Mouse (Mus musculus): Measurements from ENCODE around the gene Pak6. TPM values are rescaled to one million over a fixed set of nuclear protein-coding genes. Genes with fewer than 3 reads are reported as not detected.

Pak6 gene
- total and polyA plus RNA-seq, 3 experiments: 0.05 to 0.73 (median 0.42) TPM

DNA sequence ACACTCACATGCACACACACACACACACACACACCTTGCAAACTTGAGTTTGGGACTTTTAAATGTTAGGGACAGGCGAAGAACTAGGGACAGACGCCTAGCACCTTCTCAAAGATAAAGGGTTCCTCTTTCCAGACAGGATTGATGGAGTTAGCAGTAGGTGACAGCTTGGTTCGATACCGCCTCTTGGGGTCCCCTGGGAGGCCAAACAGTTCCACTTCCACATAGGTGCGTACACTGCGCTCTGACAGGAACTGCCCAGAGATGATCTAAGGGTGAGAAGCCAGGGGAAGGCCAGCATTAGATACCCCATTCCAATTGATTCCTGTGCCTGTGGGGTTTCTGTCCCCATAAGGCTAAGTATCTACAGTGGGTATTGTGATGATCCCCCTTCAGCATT lies 50.5 kb downstream of the Pak6 start:
- Histone ChIP-seq H3K4me1 (ENCODE audit: control insufficient read depth in 1 of 2, insufficient read depth in 2 of 2) (peaks cover 10 to 21% of the 10 kb centered on the region in 2 experiments), H3K9ac (ENCODE audit: insufficient read depth, low read depth) (no peak overlapping the region), H3K79me2 (replicated peaks; ENCODE audit: control insufficient read depth, extremely low read depth, insufficient read depth, poor library complexity, severe bottlenecking) (no peaks in the 10 kb centered on the region), H3K4me2 (ENCODE audit: insufficient read depth, low read depth, poor library complexity, severe bottlenecking) (no peak overlapping the region), H3K9me3 (replicated peaks; ENCODE audit: low read length) (no peaks in the 10 kb centered on the region), H3K4me3 (replicated peaks in 1 of 3; ENCODE audit: low read depth in 2 of 3, low read length in 2 of 3, poor library complexity in 1 of 3) (no peak overlapping the region), H3K36me3 (replicated peaks in 1 of 2; ENCODE audit: control insufficient read depth in 1 of 2, insufficient read depth in 1 of 2, low read length in 1 of 2) (peaks cover 33 to 98% of the 10 kb centered on the region in 2 experiments), H3K27me3 (replicated peaks) (no peaks in the 10 kb centered on the region), H3K27ac (ENCODE audit: insufficient read depth, low read depth) (no peak overlapping the region)
- DNase-seq (ENCODE audit: extremely low read depth): peak; percentile 69
- TF ChIP-seq CTCF (conservative IDR thresholded peaks at IDR 0.05 in 1 of 2, IDR thresholded peaks at IDR 0.05 in 1 of 2; ENCODE audit: low read depth in 2 of 2, low read length in 2 of 2) (no peak), UBTF (IDR thresholded peaks at IDR 0.05; ENCODE audit: low read depth, low read length) (no peak), BHLHE40 (IDR thresholded peaks at IDR 0.05; ENCODE audit: low read depth, low read length) (no peak), JUN (IDR thresholded peaks at IDR 0.05; ENCODE audit: insufficient read depth, low read depth, low read length) (no peak), ZNF384 (IDR thresholded peaks at IDR 0.05; ENCODE audit: low read depth, low read length) (no peak), POLR2A (IDR thresholded peaks at IDR 0.05; ENCODE audit: low read depth, low read length) (no peak), MAX (IDR thresholded peaks at IDR 0.05; ENCODE audit: low read length) (no peak), PAX5 (IDR thresholded peaks at IDR 0.05; ENCODE audit: low read length) (no peak), EP300 (IDR thresholded peaks at IDR 0.05; ENCODE audit: low read length) (no peak), HCFC1 (IDR thresholded peaks at IDR 0.05; ENCODE audit: low read depth, low read length) (no peak), USF1 (IDR thresholded peaks at IDR 0.05; ENCODE audit: low read depth, low read length) (no peak), ZMIZ1 (IDR thresholded peaks at IDR 0.05; ENCODE audit: low read depth, low read length) (no peak), MAFK (IDR thresholded peaks at IDR 0.05; ENCODE audit: insufficient replicate concordance, low read length) (no peak)
- in situ Hi-C loops (cut with MboI; ENCODE audit: low pct_ligation_motif_present, low pct_unique_long_range_greater_than_20kb, low sequenced_read_pairs) (no loop called here), dilution Hi-C loops (cut with MboI; ENCODE audit: extremely low pct_ligation_motif_present, extremely low pct_unique_long_range_greater_than_20kb, low sequenced_read_pairs) (no loop called here)

DNA sequence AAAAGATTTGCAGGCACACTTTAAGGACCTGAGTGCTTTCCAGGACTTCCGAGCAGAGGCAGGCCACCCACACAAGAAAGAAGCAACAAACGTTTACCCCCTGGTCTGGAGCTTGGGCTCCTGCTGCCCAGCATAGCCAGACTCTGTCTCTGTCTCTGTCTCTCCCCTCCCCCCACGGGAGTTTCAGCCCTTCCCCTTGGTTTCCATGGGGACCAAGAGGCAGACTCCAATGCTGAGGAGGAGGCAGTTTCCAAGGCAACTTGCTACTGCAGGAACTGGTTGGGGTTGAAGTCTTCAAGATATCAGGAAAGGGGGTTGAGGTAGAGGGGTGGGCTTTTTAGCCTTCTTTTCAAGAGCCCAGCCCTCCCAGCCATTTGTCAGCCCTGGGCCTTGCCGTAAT lies 51.1 kb downstream of the Pak6 start:
- dilution Hi-C loops (cut with MboI; ENCODE audit: extremely low pct_ligation_motif_present, extremely low pct_unique_long_range_greater_than_20kb, low sequenced_read_pairs): no loop called here
- in situ Hi-C loops (cut with MboI; ENCODE audit: low pct_ligation_motif_present, low pct_unique_long_range_greater_than_20kb, low sequenced_read_pairs): no loop called here
- no peak for TF ChIP-seq IRF4 (IDR thresholded peaks at IDR 0.05; ENCODE audit: low read depth, low read length)
- no peak for TF ChIP-seq NRF1 (IDR thresholded peaks at IDR 0.05; ENCODE audit: low read depth, low read length)
- TF ChIP-seq MAFK (IDR thresholded peaks at IDR 0.05; ENCODE audit: insufficient replicate concordance, low read length): no peak
- TF ChIP-seq JUND (conservative IDR thresholded peaks at IDR 0.05; ENCODE audit: low read depth, low read length): no peak
- no peak for TF ChIP-seq USF1 (IDR thresholded peaks at IDR 0.05; ENCODE audit: low read depth, low read length)
- TF ChIP-seq ZMIZ1 (IDR thresholded peaks at IDR 0.05; ENCODE audit: low read depth, low read length): no peak
- no peak for TF ChIP-seq ZC3H11A (IDR thresholded peaks at IDR 0.05; ENCODE audit: low read depth, low read length)
- TF ChIP-seq SMC3 (IDR thresholded peaks at IDR 0.05; ENCODE audit: low read depth, low read length): no peak
- no peak for TF ChIP-seq CTCF (conservative IDR thresholded peaks at IDR 0.05 in 1 of 2, IDR thresholded peaks at IDR 0.05 in 1 of 2; ENCODE audit: low read depth in 2 of 2, low read length in 2 of 2)
- TF ChIP-seq HCFC1 (IDR thresholded peaks at IDR 0.05; ENCODE audit: low read depth, low read length): no peak
- TF ChIP-seq KAT2A (IDR thresholded peaks at IDR 0.05; ENCODE audit: insufficient replicate concordance, low read length): no peak
- no peak for TF ChIP-seq RAD21 (IDR thresholded peaks at IDR 0.05; ENCODE audit: low read depth, low read length)

More for the DNA sequence above, 51.1 kb downstream of the Pak6 start:
- H3K9me3 ChIP-seq (replicated peaks; ENCODE audit: low read length): no peaks in the 10 kb centered on the region
- H3K79me2 ChIP-seq (replicated peaks; ENCODE audit: control insufficient read depth, extremely low read depth, insufficient read depth, poor library complexity, severe bottlenecking): no peaks in the 10 kb centered on the region
- DNase-seq (ENCODE audit: extremely low read depth): no peak
- H3K27me3 ChIP-seq (replicated peaks): no peaks in the 10 kb centered on the region
- H3K27ac ChIP-seq (ENCODE audit: insufficient read depth, low read depth): no peak overlapping the region
- peaks cover 39 to 98% of the 10 kb centered on the region in 2 experiments for H3K36me3 ChIP-seq (replicated peaks in 1 of 2; ENCODE audit: control insufficient read depth in 1 of 2, insufficient read depth in 1 of 2, low read length in 1 of 2)
- H3K4me2 ChIP-seq (ENCODE audit: insufficient read depth, low read depth, poor library complexity, severe bottlenecking): no peak overlapping the region
- H3K9ac ChIP-seq (ENCODE audit: insufficient read depth, low read depth): no peak overlapping the region
- peaks cover 10 to 21% of the 10 kb centered on the region in 2 experiments for H3K4me1 ChIP-seq (ENCODE audit: control insufficient read depth in 1 of 2, insufficient read depth in 2 of 2)
- no peak overlapping the region for H3K4me3 ChIP-seq (replicated peaks in 1 of 3; ENCODE audit: low read depth in 2 of 3, low read length in 2 of 3, poor library complexity in 1 of 3)
